Mouse (Mus musculus) left cerebral cortex, postnatal 25 days (tissue): ENCODE data around the gene 4930544D05Rik. TPM values are rescaled to one million over a fixed set of nuclear protein-coding genes. Genes with fewer than 3 reads are reported as not detected.

ENCODE experiments used
- total RNA-seq, 2 experiments: library from RNA; stranded (reverse); gene quantifications; 2 replicates each; pipeline ENCODE4 v1.2.3; 2021

Gene 4930544D05Rik
- total RNA-seq, 2 experiments from 2014 or later: not detected

Other genes with a start within 250 kb of the 4930544D05Rik start
- 10 to 100 TPM; 34.9 to 42.0 TPM for gene Pelp1, start 205.8 kb upstream of the 4930544D05Rik start, total RNA-seq
- 10 to 100 TPM; 64.6 to 66.7 TPM for gene Arrb2, start 183.2 kb upstream of the 4930544D05Rik start, total RNA-seq
- gene Med11, start 163.9 kb upstream of the 4930544D05Rik start, total RNA-seq: 10 to 100 TPM; 12.9 to 15.7 TPM
- under 1 TPM; 0.41 to 0.94 TPM for gene Zmynd15, start 156.4 kb upstream of the 4930544D05Rik start, total RNA-seq
- 1 to 10 TPM in 1 of 2 experiments, under 1 TPM in 1; 0.94 to 1.2 TPM for gene Cxcl16, start 155.9 kb upstream of the 4930544D05Rik start, total RNA-seq
- not detected for gene Tm4sf5, start 110.6 kb upstream of the 4930544D05Rik start, total RNA-seq
- gene Vmo1, start 101.2 kb upstream of the 4930544D05Rik start, total RNA-seq: not detected
- not detected for gene Gltpd2, start 96.7 kb upstream of the 4930544D05Rik start, total RNA-seq
- gene Psmb6, start 90.5 kb upstream of the 4930544D05Rik start, total RNA-seq: 100 to 1,000 TPM; 172 to 186 TPM
- not detected for gene Gm40193, start 82.9 kb upstream of the 4930544D05Rik start, total RNA-seq
- 10 to 100 TPM; 13.0 to 15.2 TPM for gene Pld2, start 75.8 kb upstream of the 4930544D05Rik start, total RNA-seq
- gene Mink1, start 53.0 kb upstream of the 4930544D05Rik start, total RNA-seq: 100 to 1,000 TPM; 412 to 432 TPM
- not detected for gene Chrne, start 3.4 kb downstream of the 4930544D05Rik start, total RNA-seq
- gene Gp1ba, start 23.3 kb downstream of the 4930544D05Rik start, total RNA-seq: not detected
- 10 to 100 TPM; 78.6 to 81.4 TPM for gene Rnf167, start 31.4 kb downstream of the 4930544D05Rik start, total RNA-seq
- gene Slc25a11, start 31.6 kb downstream of the 4930544D05Rik start, total RNA-seq: 100 to 1,000 TPM; 110 to 117 TPM
- 100 to 1,000 TPM; 221 to 239 TPM for gene Pfn1, start 38.8 kb downstream of the 4930544D05Rik start, total RNA-seq
- 1 to 10 TPM; 7.0 to 9.0 TPM for gene Eno3, start 41.4 kb downstream of the 4930544D05Rik start, total RNA-seq
- 10 to 100 TPM; 49.3 to 50.7 TPM for gene Spag7, start 53.6 kb downstream of the 4930544D05Rik start, total RNA-seq
- 100 to 1,000 TPM; 226 to 234 TPM for gene Camta2, start 72.3 kb downstream of the 4930544D05Rik start, total RNA-seq
- 1 to 10 TPM; 1.5 to 2.5 TPM for gene Inca1, start 84.3 kb downstream of the 4930544D05Rik start, total RNA-seq
- gene Kif1c, start 84.7 kb downstream of the 4930544D05Rik start, total RNA-seq: 10 to 100 TPM; 51.3 to 53.2 TPM
- gene Zfp3, start 148.4 kb downstream of the 4930544D05Rik start, total RNA-seq: 10 to 100 TPM; 16.4 to 17.2 TPM
- not detected for gene Scimp, start 196.7 kb downstream of the 4930544D05Rik start, total RNA-seq
- 100 to 1,000 TPM; 128 to 130 TPM for gene Rabep1, start 228.9 kb downstream of the 4930544D05Rik start, total RNA-seq